Mouse (Mus musculus) neutrophil, adult 59 days (primary cell): ENCODE data around the gene Gstk1. TPM values are rescaled to one million over a fixed set of nuclear protein-coding genes. Genes with fewer than 3 reads are reported as not detected.

ENCODE experiments used
- total RNA-seq, 2 experiments: library from RNA; stranded (reverse); gene quantifications; 1 replicate in 1 of 2; 2 replicates in 1 of 2; pipeline ENCODE4 v1.2.4; 2023

Gene Gstk1
- total RNA-seq: 1 to 10 TPM; 4.3 to 5.2 TPM

GRCm38 (mm10) chr6:42245711-42246353 lies at the start of gene Gstk1:
TSS of gene Gstk1 (plus strand) at chr6:42245935.

GRCm38 (mm10) chr6:42215028-42215427 lies 30.7 kb upstream of the Gstk1 start, which contains the start of gene Tas2r144:
TSS of gene Tas2r144 (plus strand) at chr6:42215328.

GRCm38 (mm10) chr6:42261524-42262170 lies 15.9 kb downstream of the Gstk1 start, which contains the start of gene Tmem139:
TSS of gene Tmem139 (plus strand) at chr6:42261970.

GRCm38 (mm10) chr6:42264626-42265312 lies 19.0 kb downstream of the Gstk1 start, which contains the start of gene Casp2:
TSS of gene Casp2 (plus strand) at chr6:42264985.

GRCm38 (mm10) chr6:42286448-42286847 lies 40.7 kb downstream of the Gstk1 start, which contains the start of gene Clcn1:
TSS of gene Clcn1 (plus strand) at chr6:42286685.

Other genes starting within 250 kb of the Gstk1 start
- gene Sva, start 207.5 kb upstream of the Gstk1 start, total RNA-seq: not detected
- not detected for gene Tas2r139, start 105.0 kb upstream of the Gstk1 start, total RNA-seq
- gene Tas2r144, start 30.6 kb upstream of the Gstk1 start, total RNA-seq: not detected
- gene Tmem139, start 16.0 kb downstream of the Gstk1 start, total RNA-seq: not detected
- gene Casp2, start 19.1 kb downstream of the Gstk1 start, total RNA-seq: 10 to 100 TPM; 66.9 to 84.2 TPM
- under 1 TPM; 0.51 to 0.78 TPM for gene Clcn1, start 40.8 kb downstream of the Gstk1 start, total RNA-seq
- under 1 TPM in 1 of 2 experiments, not detected in 1; 0.09 TPM for gene Fam131b, start 78.7 kb downstream of the Gstk1 start, total RNA-seq
- gene Zyx, start 103.7 kb downstream of the Gstk1 start, total RNA-seq: 100 to 1,000 TPM; 658 to 702 TPM
- under 1 TPM in 1 of 2 experiments, not detected in 1; 0.24 TPM for gene Epha1, start 127.3 kb downstream of the Gstk1 start, total RNA-seq
- 1 to 10 TPM; 4.3 to 4.8 TPM for gene Tas2r143, start 154.3 kb downstream of the Gstk1 start, total RNA-seq
- gene Tas2r135, start 159.5 kb downstream of the Gstk1 start, total RNA-seq: 1 to 10 TPM; 2.7 to 4.2 TPM
- gene Tas2r126, start 188.6 kb downstream of the Gstk1 start, total RNA-seq: 1 to 10 TPM; 1.4 to 2.0 TPM
- gene Olfr458, start 219.3 kb downstream of the Gstk1 start, total RNA-seq: not detected
- not detected for gene Olfr457, start 230.4 kb downstream of the Gstk1 start, total RNA-seq
- gene Olfr456, start 241.3 kb downstream of the Gstk1 start, total RNA-seq: not detected